Mouse (Mus musculus): ENCODE measurements around the gene Capn10. TPM values are rescaled to one million over a fixed set of nuclear protein-coding genes. Genes with fewer than 3 reads are reported as not detected.

Capn10 gene
- polyA plus RNA-seq, 1 experiment from 2014 or later, result 36.5 TPM

GRCm38 (mm10) chr1:92981056-92981845 is 47.1 kb downstream of the Capn10 start:
- no peaks in the 10 kb centered on the region; the same call in 1 of the 2 replicates for H3K27me3 ChIP-seq
- no peaks in the 10 kb centered on the region for H3K36me3 ChIP-seq
- no peak overlapping the region for H3K9ac ChIP-seq
- H3K4me1 ChIP-seq, result peaks cover 14% of the 10 kb centered on the region
- whole genome bisulfite sequencing, result 76% methylated on average over 7 of the region's 7 CpGs
- no peak overlapping the region for H3K4me2 ChIP-seq (replicated peaks)
- H3K4me3 ChIP-seq (replicated peaks), result no peak overlapping the region
- no peak overlapping the region for H3K27ac ChIP-seq (replicated peaks)
- H3K9me3 ChIP-seq (replicated peaks), result no peaks in the 10 kb centered on the region
- ATAC-seq (ENCODE audit: insufficient number of reproducible peaks, low FRiP score, low TSS enrichment, low read depth), result no peak

GRCm38 (mm10) chr1:92982931-92983605 is 48.9 kb downstream of the Capn10 start:
- no peaks in the 10 kb centered on the region for H3K9me3 ChIP-seq (replicated peaks)
- H3K27ac ChIP-seq (replicated peaks), result no peak overlapping the region
- no peaks in the 10 kb centered on the region for H3K36me3 ChIP-seq
- ATAC-seq (ENCODE audit: insufficient number of reproducible peaks, low FRiP score, low TSS enrichment, low read depth), result no peak
- WGBS, result 90% methylated on average over 17 of the region's 17 CpGs
- no peak overlapping the region for H3K9ac ChIP-seq
- no peak overlapping the region for H3K4me3 ChIP-seq (replicated peaks)
- H3K27me3 ChIP-seq, result no peaks in the 10 kb centered on the region; the same call in 1 of the 2 replicates
- H3K4me1 ChIP-seq, result peaks cover 14% of the 10 kb centered on the region
- H3K4me2 ChIP-seq (replicated peaks), result no peak overlapping the region

GRCm38 (mm10) chr1:92984999-92985398 is 50.8 kb downstream of the Capn10 start:
- WGBS, result 84% methylated on average over 5 of the region's 5 CpGs
- H3K9ac ChIP-seq, result no peak overlapping the region
- no peaks in the 10 kb centered on the region for H3K9me3 ChIP-seq (replicated peaks)
- no peaks in the 10 kb centered on the region for H3K36me3 ChIP-seq
- H3K4me1 ChIP-seq, result no peaks in the 10 kb centered on the region
- no peak for ATAC-seq (ENCODE audit: insufficient number of reproducible peaks, low FRiP score, low TSS enrichment, low read depth)
- no peak overlapping the region for H3K4me3 ChIP-seq (replicated peaks)
- no peak overlapping the region for H3K4me2 ChIP-seq (replicated peaks)
- no peak overlapping the region for H3K27ac ChIP-seq (replicated peaks)
- H3K27me3 ChIP-seq, result no peaks in the 10 kb centered on the region

GRCm38 (mm10) chr1:92988894-92989293 is 54.7 kb downstream of the Capn10 start:
- 77% methylated on average over 4 of the region's 4 CpGs for WGBS
- Histone ChIP-seq H3K27me3 (no peaks in the 10 kb centered on the region), H3K4me3 (replicated peaks) (no peak overlapping the region), H3K9me3 (replicated peaks) (no peaks in the 10 kb centered on the region), H3K4me2 (replicated peaks) (no peak overlapping the region), H3K4me1 (no peaks in the 10 kb centered on the region), H3K9ac (no peak overlapping the region), H3K36me3 (no peaks in the 10 kb centered on the region), H3K27ac (replicated peaks) (no peak overlapping the region)
- no peak for ATAC-seq (ENCODE audit: insufficient number of reproducible peaks, low FRiP score, low TSS enrichment, low read depth)

GRCm38 (mm10) chr1:92989891-92990290 is 55.7 kb downstream of the Capn10 start:
- Histone ChIP-seq H3K4me2 (replicated peaks) (no peak overlapping the region), H3K9ac (no peak overlapping the region), H3K4me1 (no peaks in the 10 kb centered on the region), H3K9me3 (replicated peaks) (no peaks in the 10 kb centered on the region), H3K27me3 (no peaks in the 10 kb centered on the region), H3K27ac (replicated peaks) (no peak overlapping the region), H3K4me3 (replicated peaks) (no peak overlapping the region), H3K36me3 (no peaks in the 10 kb centered on the region)
- no peak for ATAC-seq (ENCODE audit: insufficient number of reproducible peaks, low FRiP score, low TSS enrichment, low read depth)
- WGBS, result 50% methylated on average over 4 of the region's 4 CpGs

GRCm38 (mm10) chr1:92992214-92992855 is 58.2 kb downstream of the Capn10 start:
- H3K27me3 ChIP-seq, result no peaks in the 10 kb centered on the region
- no peaks in the 10 kb centered on the region for H3K4me1 ChIP-seq
- no peak overlapping the region for H3K4me3 ChIP-seq (replicated peaks)
- no peak overlapping the region for H3K4me2 ChIP-seq (replicated peaks)
- 82% methylated on average over 6 of the region's 6 CpGs for WGBS
- no peaks in the 10 kb centered on the region for H3K9me3 ChIP-seq (replicated peaks)
- H3K9ac ChIP-seq, result no peak overlapping the region
- H3K36me3 ChIP-seq, result no peaks in the 10 kb centered on the region
- no peak overlapping the region for H3K27ac ChIP-seq (replicated peaks)
- ATAC-seq (ENCODE audit: insufficient number of reproducible peaks, low FRiP score, low TSS enrichment, low read depth), result no peak

GRCm38 (mm10) chr1:92992880-92993279 is 58.7 kb downstream of the Capn10 start:
- Histone ChIP-seq H3K27ac (replicated peaks) (no peak overlapping the region), H3K36me3 (no peaks in the 10 kb centered on the region), H3K9ac (no peak overlapping the region), H3K27me3 (no peaks in the 10 kb centered on the region), H3K4me3 (replicated peaks) (no peak overlapping the region), H3K9me3 (replicated peaks) (no peaks in the 10 kb centered on the region), H3K4me2 (replicated peaks) (no peak overlapping the region), H3K4me1 (no peaks in the 10 kb centered on the region)
- ATAC-seq (ENCODE audit: insufficient number of reproducible peaks, low FRiP score, low TSS enrichment, low read depth), result no peak
- 77% methylated on average over 2 of the region's 2 CpGs for WGBS

Other genes starting within 250 kb of the Capn10 start
- 93.6 and 95.3 TPM in 2 replicates for gene Gpc1, start 102.7 kb upstream of the Capn10 start, polyA plus RNA-seq (2015; fragmentation: Nextera tagmentation; extraction: Ambion mirVana)
- 0.88 and 1.0 TPM in 2 replicates for gene Ankmy1, start 31.5 kb upstream of the Capn10 start, polyA plus RNA-seq (2015; fragmentation: Nextera tagmentation; extraction: Ambion mirVana)
- gene Dusp28, start 27.4 kb upstream of the Capn10 start, polyA plus RNA-seq (2015; fragmentation: Nextera tagmentation; extraction: Ambion mirVana), result 10.1 and 11.5 TPM in 2 replicates
- gene Rnpepl1, start 23.6 kb upstream of the Capn10 start, polyA plus RNA-seq (2015; fragmentation: Nextera tagmentation; extraction: Ambion mirVana), result 47.7 and 47.8 TPM in 2 replicates
- gene Gpr35, start 16.5 kb downstream of the Capn10 start, polyA plus RNA-seq (2015; fragmentation: Nextera tagmentation; extraction: Ambion mirVana), result 1.2 and 2.1 TPM in 2 replicates
- not detected in 2 replicates for gene Aqp12, start 72.0 kb downstream of the Capn10 start, polyA plus RNA-seq (2015; fragmentation: Nextera tagmentation; extraction: Ambion mirVana)
- 26.8 and 32.7 TPM in 2 replicates for gene Kif1a, start 167.6 kb downstream of the Capn10 start, polyA plus RNA-seq (2015; fragmentation: Nextera tagmentation; extraction: Ambion mirVana)
- 0.11 TPM in 1 of 2 replicates, not detected in the other for gene Agxt, start 200.9 kb downstream of the Capn10 start, polyA plus RNA-seq (2015; fragmentation: Nextera tagmentation; extraction: Ambion mirVana)
- gene 2310007B03Rik, start 226.6 kb downstream of the Capn10 start, polyA plus RNA-seq (2015; fragmentation: Nextera tagmentation; extraction: Ambion mirVana), result 18.3 and 21.8 TPM in 2 replicates
- gene Crocc2, start 234.3 kb downstream of the Capn10 start, polyA plus RNA-seq (2015; fragmentation: Nextera tagmentation; extraction: Ambion mirVana), result 2.8 and 5.8 TPM in 2 replicates